ENCODE assay signal across 15 mouse cellular contexts in genomic region chr9:23043006-23043405, GRCm38 (mm10).
"Had no signal": no experiment of that assay in that cellular context is flagged by ENCODE, and none has a peak within 500 bp of the region (broad histone marks: within the 10 kb centered on the region; RNA-seq: fewer than 3 reads in every experiment).

No protein-coding gene starts in this region.

- H3K4me3 ChIP-seq: left cerebral cortex, adult 2 months; limb, embryonic 10.5 days; liver, embryonic 15.5 days; myocyte; neural tube, embryonic 15.5 days had no signal

- H3K27ac ChIP-seq: left cerebral cortex, adult 2 months; limb, embryonic 10.5 days; liver, embryonic 15.5 days; macrophage; neural tube, embryonic 15.5 days had no signal

- H3K36me3 ChIP-seq: limb, embryonic 10.5 days; liver, embryonic 15.5 days; neural tube, embryonic 15.5 days had no signal

- H3K9me3 ChIP-seq: limb, embryonic 10.5 days; liver, embryonic 15.5 days; neural tube, embryonic 15.5 days had no signal

- H3K4me1 ChIP-seq: liver, embryonic 15.5 days had no signal

- H3K4me2 ChIP-seq: liver, embryonic 11.5 days; liver, embryonic 15.5 days; neural tube, embryonic 15.5 days had no signal

- H3K27me3 ChIP-seq: liver, embryonic 15.5 days; neural tube, embryonic 15.5 days had no signal

- H3K9ac ChIP-seq: liver, embryonic 15.5 days; neural tube, embryonic 15.5 days had no signal

- DNase-seq: kidney, adult 11 months; kidney, postnatal 10 days; lung, adult 2 months; lung, postnatal 10 days; midbrain, embryonic 14.5 days; right cerebral cortex, adult 18-20 months; right cerebral cortex, postnatal 25 days; thymus, postnatal 36 days had no signal
